Mouse (Mus musculus): ENCODE data around the gene Gm49425.
A peak's percentile ranks its signal among the peaks of the same experiment; 100 is the strongest.
"Not testable (repeated sequence)": the region's sequence is repeated elsewhere in the genome, so short reads cannot be mapped to it uniquely, and the experiment has no call there.

The Gm49425 gene

GRCm38 (mm10) chr15:101517161-101517560, at the start of gene Gm49425:
Gm49425 (minus strand) TSS chr15:101517261.
- DNase-seq (ENCODE audit: low spot score in 2 of 2), result not testable (repeated sequence)

- no peak for DNase-seq (ENCODE audit: low spot score in 2 of 2)
These were observed 45.8 kb upstream of the Gm49425 start, which contains the start of gene Krt90 for GRCm38 (mm10) chr15:101562850-101563249. Krt90 (minus strand) TSS chr15:101562950.

DNA sequence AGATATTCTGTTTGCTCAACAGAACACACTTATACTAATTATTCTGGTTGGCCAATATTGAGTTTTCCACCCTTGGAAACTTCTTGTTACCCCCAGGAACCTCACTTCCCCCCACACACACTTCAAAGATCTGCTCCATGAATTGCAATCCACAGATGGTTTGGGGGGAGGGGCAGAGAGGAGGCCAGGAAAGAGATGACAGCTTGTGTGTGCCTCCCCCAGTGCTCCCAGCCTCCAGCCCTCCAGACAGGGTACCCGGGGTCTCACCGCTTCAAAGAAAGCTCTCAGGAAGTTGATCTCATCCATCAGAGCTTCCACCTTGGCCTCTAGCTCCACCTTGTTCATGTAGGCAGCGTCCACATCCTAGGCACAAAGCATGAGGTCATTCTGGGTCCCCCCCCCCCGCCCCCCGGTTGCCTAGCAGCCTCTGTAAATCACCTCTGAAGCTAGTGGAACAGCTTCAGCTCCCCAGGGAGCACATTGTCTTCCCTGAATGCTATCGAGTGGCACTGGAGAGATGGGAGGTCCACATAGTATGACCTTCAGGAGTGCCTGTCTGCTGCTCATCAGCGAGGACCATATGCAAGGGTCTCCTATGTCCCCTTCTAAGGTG, 41.1 kb upstream of the Gm49425 start:
- DNase-seq (ENCODE audit: low spot score in 2 of 2), result no peak

DNA sequence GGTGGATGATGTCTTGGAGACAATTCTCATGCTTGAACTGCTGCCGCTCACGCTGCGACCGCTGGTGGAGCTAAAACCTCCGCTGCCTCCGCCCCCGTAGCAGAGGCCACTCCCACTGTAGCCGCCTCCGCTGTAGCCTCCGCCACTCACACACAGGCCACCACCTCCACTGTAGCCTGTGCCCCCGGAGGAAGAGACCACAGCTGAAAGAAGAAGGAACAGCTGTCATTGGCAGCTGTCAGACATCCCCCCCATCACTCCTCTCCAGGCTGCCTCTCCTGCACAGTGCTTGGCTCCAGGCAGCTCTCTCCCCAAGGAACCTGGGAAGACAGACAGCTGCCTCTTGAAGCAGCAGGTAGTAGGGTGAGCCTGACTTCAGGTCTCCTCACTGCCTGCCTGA, 36.1 kb upstream of the Gm49425 start:
- DNase-seq (ENCODE audit: low spot score in 2 of 2), result peak in 1 of 2 experiments; percentile 32

DNA sequence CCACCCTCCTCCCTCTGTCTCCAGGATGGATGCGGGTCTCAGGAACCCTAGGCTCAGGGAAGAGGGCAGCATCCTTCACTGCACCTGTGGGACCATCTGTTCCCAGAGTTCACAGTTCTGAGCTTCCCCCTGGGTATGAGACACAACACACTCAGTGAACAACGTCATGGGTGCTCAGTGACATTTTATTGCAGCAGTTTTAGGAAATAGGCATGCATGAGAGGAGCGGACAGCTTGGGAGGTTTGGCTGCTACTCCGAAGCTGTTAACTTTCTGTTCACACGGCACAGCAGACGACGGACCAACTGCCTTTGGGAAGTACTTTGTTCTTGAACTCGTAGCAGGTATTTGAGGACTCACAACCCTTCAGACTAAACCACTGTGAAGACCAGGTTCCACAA, 35.1 kb upstream of the Gm49425 start:
- DNase-seq (ENCODE audit: low spot score in 2 of 2), result no peak

- no peak for DNase-seq (ENCODE audit: low spot score in 2 of 2)
These were observed 33.5 kb upstream of the Gm49425 start, which contains the start of gene Krt82 for GRCm38 (mm10) chr15:101550567-101550966. Krt82 (minus strand) TSS chr15:101550667.

DNA sequence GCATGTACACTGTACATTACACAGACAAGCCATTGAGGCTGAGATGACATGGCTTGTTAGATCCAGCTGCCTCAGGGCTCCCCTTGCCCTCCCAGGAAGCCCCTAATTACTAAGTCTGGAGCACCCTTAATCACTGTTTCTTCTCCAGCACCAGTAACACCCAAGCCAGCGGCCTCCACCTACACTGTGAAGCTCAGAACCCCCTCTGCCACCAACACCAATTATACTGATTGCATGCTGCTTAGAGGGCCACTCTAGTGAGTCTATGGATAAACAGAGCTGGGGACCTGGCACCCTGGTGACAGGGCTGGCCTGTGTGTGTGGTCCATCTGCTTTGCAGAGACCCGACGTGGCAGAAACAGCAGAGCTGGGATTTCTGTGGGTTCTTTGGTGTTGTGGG, 27.4 kb upstream of the Gm49425 start:
- DNase-seq (ENCODE audit: low spot score in 2 of 2), result no peak

- no peak for DNase-seq (ENCODE audit: low spot score in 2 of 2)
These were observed 25.5 kb upstream of the Gm49425 start for GRCm38 (mm10) chr15:101542543-101542942.

- DNase-seq (ENCODE audit: low spot score in 2 of 2), result no peak
These were observed 21.5 kb upstream of the Gm49425 start for GRCm38 (mm10) chr15:101538580-101538900.

- DNase-seq (ENCODE audit: low spot score in 2 of 2), result no peak
These were observed 21.0 kb upstream of the Gm49425 start for GRCm38 (mm10) chr15:101537864-101538579.

- no peak for DNase-seq (ENCODE audit: low spot score in 2 of 2)
These were observed 19.2 kb upstream of the Gm49425 start for GRCm38 (mm10) chr15:101536054-101536850.

- DNase-seq (ENCODE audit: low spot score in 2 of 2), result no peak
These were observed 15.7 kb upstream of the Gm49425 start, which contains the start of gene Krt84 for GRCm38 (mm10) chr15:101532720-101533119. Krt84 (minus strand) TSS chr15:101532820.

DNA sequence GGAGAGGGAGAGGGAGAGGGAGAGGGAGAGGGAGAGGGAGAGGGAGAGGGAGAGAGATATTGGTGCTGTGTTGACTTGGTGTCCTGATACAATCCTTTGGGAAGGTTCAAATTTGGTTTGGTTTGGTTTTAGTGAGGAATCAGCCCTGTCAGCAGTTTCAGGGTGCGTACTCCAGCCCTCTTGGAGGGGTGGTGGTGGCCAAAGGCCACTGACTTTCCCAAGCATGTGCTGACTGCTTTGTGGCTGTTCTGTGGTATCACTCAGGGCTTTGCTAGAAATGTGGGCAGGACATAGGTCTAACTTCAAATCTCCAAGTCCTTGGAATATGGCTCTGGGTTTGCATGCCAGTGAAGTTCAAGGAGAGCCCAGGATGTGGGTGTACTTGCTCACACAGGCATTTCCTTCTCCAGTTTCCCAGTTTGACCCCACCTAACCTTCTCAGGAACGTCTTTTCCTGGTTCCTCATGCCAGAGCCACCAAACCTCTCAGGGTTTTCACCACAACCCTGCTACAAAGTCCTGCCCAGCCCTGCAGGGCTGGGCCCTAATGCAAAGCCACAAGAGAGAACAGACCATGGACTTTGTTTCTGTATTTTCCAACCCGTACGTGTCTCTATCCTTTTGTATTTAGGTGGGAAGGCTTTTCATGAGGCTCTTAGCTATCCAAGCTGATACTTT, 5.6 kb upstream of the Gm49425 start:
- no peak for DNase-seq (ENCODE audit: low spot score in 2 of 2)

DNA sequence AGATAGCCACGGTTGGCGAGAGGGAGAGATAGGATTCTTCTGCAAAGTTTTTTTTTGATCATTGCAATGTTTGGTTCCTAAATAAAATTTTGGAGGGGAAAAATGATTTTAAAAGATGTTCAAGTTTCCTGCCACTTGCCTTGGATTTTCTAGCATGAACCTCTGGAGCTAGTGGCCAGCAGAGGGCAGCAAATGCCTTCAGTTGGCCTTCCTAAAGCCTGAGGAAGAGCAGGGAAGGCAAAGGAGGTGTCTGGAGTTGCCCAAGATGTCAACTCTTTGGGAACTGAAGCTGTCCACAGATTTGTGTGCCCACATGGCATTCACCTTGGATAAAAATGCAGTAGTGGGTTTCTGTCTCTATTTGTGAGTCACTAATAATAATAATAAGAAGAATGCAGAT, 2.7 kb upstream of the Gm49425 start:
- peak; percentile 76 to 83 for DNase-seq (ENCODE audit: low spot score in 2 of 2)

GRCm38 (mm10) chr15:101508247-101508646, 8.8 kb downstream of the Gm49425 start:
- no peak for DNase-seq (ENCODE audit: low spot score in 2 of 2)

DNA sequence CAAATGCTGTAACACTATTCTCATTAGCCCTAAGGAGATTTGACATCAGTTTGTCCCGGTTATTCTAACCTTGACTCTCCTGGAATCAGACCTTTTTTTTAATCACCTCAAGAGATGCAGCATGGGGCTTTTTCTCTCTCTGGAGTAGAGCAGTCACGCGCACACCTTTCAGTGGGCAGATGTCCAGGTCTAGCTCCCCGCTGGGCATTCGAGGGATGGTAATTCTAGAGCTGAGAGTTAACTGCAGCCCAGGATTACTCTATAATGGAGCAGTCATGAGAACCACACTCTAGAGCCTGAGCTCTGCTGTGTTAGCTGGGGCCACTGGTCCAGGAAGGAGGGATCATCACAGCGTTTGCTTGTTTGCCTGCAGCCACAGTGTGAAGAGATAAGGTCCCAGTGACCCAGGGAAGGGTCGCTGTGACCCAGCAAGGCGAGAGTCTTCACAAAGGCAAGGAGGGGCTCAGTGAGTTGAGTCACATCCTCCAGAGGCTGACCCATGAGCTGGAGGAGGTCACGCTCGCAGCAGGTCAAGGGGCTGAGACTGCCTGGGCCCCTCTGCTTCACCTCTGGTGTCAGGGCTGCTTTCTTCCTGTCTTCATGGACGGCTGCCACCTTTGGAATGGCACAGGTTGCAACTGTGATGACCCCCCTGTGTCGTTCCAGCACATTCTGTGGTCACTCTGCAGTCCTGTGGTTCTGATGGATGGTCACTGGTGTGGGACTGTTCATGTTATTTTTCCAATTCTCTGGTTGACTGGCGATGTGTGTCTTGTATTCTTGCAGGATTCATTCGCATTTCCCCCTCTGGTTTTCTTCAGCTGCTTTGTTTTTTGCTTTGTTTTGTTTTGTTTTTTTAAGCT, 9.9 kb downstream of the Gm49425 start:
- no peak for DNase-seq (ENCODE audit: low spot score in 2 of 2)

GRCm38 (mm10) chr15:101497181-101497580, 19.9 kb downstream of the Gm49425 start:
- no peak for DNase-seq (ENCODE audit: low spot score in 2 of 2)

- DNase-seq (ENCODE audit: low spot score in 2 of 2), result no peak
These were observed 21.8 kb downstream of the Gm49425 start for GRCm38 (mm10) chr15:101495266-101495665.

- DNase-seq (ENCODE audit: low spot score in 2 of 2), result no peak
These were observed 22.9 kb downstream of the Gm49425 start for GRCm38 (mm10) chr15:101494203-101494602.

DNA sequence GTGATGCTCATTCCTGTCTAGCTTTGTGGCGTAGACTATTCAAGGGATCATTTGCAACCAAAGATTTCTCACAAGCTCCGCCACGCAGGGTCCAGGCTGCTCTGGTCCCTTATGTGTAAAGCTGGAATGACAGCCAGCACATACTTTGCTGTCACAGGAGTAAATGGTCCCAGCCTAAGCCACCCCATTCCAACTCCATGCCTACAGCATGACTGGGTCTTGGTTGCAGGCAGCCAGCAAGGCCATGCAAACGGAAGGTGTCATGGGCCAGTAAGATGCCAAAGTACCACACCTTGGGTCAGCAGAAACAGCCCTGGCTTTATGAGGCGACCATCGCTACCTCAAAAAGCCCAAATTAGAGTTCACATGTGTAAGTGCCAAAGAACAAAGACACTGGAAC, 23.3 kb downstream of the Gm49425 start:
- DNase-seq (ENCODE audit: low spot score in 2 of 2), result no peak

DNA sequence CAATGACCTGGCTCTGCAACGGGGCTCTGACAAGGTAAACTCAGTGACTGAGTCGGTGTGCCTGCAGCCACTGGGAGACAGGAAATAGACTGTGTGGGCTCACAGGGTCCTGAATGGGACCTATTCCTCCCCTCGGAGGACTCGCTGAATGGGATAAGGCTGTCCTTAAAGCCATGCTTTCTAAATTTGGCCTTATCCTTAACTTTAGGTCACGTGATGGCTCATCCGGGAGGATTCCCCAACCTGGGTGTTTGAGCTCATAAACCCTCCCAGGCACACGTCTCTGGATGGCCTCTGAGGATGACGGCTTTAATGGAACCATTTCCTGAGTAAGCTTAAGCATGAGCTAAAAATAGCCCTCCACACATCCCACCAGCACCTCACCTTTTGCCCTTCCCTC, 24.3 kb downstream of the Gm49425 start:
- no peak for DNase-seq (ENCODE audit: low spot score in 2 of 2)
